Comparison of ENCODE assay signal across 8 mouse cellular contexts in the genomic region with DNA sequence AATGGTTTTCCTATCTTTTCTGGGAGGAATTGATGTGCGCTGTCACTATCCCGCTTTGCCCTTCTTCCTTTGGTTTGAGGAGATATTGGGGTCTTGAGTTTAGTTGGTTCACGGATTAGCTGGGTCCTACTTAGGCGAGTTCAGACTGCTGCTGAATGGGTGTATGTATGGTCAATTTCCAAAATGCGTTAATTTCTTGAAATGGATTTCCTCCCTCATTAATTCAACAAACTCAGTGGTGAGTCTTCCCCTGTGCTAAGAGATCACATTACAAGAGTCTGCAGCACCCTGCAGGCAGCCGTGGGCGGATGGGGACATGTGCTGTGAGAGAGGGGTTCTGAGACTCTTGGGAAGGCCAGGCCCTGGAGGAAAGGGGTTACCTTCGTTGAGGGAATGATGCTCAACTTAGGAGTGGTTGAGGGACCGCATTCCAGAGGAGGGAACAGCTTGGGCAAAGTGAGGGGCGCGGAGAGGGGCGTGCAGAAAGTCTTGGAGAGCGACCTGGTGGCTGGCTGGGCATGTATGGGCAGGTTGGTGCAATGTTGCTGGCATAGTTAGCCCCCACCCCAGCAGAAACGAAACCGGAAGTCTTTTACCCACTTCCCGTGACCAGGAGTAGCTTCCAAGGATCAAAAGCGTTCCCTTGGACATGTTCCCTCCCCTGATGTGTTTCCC. TPM values are rescaled to one million over a fixed set of nuclear protein-coding genes. Genes with fewer than 3 reads are reported as not detected.
A peak's percentile ranks its signal among the peaks of the same experiment; 100 is the strongest.
DNase-seq lines count a peak whose midpoint lies in the region; ATAC-seq and TF ChIP-seq lines count a peak whose summit lies in the region.

No protein-coding gene starts in this region.

- no peaks in the 10 kb centered on the region for H3K36me3 ChIP-seq in liver, embryonic 14.5 days (replicated peaks; ENCODE audit: control insufficient read depth, insufficient read depth, low read depth)

- ATAC-seq in liver, embryonic 14.5 days (ENCODE audit: insufficient read depth) = no peak
- no peak for ATAC-seq in CD4-positive, CD25-positive, alpha-beta regulatory T cell, adult 4 months

- no peaks in the 10 kb centered on the region for H3K4me1 ChIP-seq in liver, embryonic 14.5 days (replicated peaks; ENCODE audit: control insufficient read depth in 2 of 2, insufficient read depth in 2 of 2, low read length in 1 of 2)

- no peak for TF ChIP-seq CTCF in liver, embryonic 14.5 days (IDR thresholded peaks at IDR 0.05; ENCODE audit: low read depth)

- no peak for TF ChIP-seq EP300 in liver, embryonic 14.5 days (IDR thresholded peaks at IDR 0.05; ENCODE audit: low read depth)

- DNase-seq in embryo, embryonic 10 days (ENCODE audit: low spot score) = peak; percentile 44
- DNase-seq in embryo, embryonic 9.5 days (ENCODE audit: extremely low spot score) = no peak
- peak; percentile 56 for DNase-seq in thymus, postnatal 4 days
- no peak for DNase-seq in thymus, postnatal 10 days (ENCODE audit: low spot score in 2 of 2)
- DNase-seq in liver, embryonic 14.5 days (ENCODE audit: low read depth in 3 of 3, low spot score in 3 of 3) = no peak
- DNase-seq in cerebellum, postnatal 25 days = no peak
- no peak for DNase-seq in adrenal gland, adult 18-20 months (ENCODE audit: low spot score in 2 of 2)

- no peak overlapping the region for H3K27ac ChIP-seq in liver, embryonic 14.5 days

- H3K9me3 ChIP-seq in liver, embryonic 14.5 days (ENCODE audit: control insufficient read depth, low read length) = no peaks in the 10 kb centered on the region

- whole genome bisulfite sequencing in liver, embryonic 14.5 days (ENCODE audit: insufficient replicate concordance) = 12% methylated on average over 17 of the region's 17 CpGs

- H3K9ac ChIP-seq in liver, embryonic 14.5 days (replicated peaks) = no peak overlapping the region

- H3K27me3 ChIP-seq in liver, embryonic 14.5 days (ENCODE audit: control insufficient read depth, insufficient read depth, low read length) = peaks cover 47% of the 10 kb centered on the region

- peak overlapping the region; percentile 53 for H3K4me2 ChIP-seq in liver, embryonic 14.5 days (ENCODE audit: low read depth)

- H3K4me3 ChIP-seq in liver, embryonic 14.5 days (ENCODE audit: insufficient read depth in 1 of 2, low read depth in 2 of 2, low read length in 2 of 2) = peak overlapping the region in 1 of 2 experiments; percentile 47; a peak in 1 of 4 replicates

RNA-seq across cellular contexts. Expression of gene Ptpn14, which starts 1.2 kb away (rescaled TPM):
- 0.39 and 0.50 TPM in 2 replicates for polyA plus RNA-seq in liver, embryonic 14.5 days (2012; rRNA removed)
- polyA plus RNA-seq in liver, embryonic 14.5 days (2014; fragmentation: Nextera tagmentation; extraction: Ambion mirVana) = 0.22 and 0.30 TPM in 2 replicates
- total RNA-seq in adrenal gland, adult 18-20 months (2021) = 10 to 100 TPM; 13.5 to 19.8 TPM
- polyA plus RNA-seq in CD4-positive, CD25-positive, alpha-beta regulatory T cell, adult 4 months (2017; shearing (Covaris generic)) = under 1 TPM; 0.11 to 0.38 TPM

RNA-seq across cellular contexts. Expression of gene Cenpf, which starts 41.4 kb away (rescaled TPM):
- polyA plus RNA-seq in liver, embryonic 14.5 days (2012; rRNA removed) = 5.0 and 12.0 TPM in 2 replicates
- polyA plus RNA-seq in liver, embryonic 14.5 days (2014; fragmentation: Nextera tagmentation; extraction: Ambion mirVana) = 43.2 and 45.4 TPM in 2 replicates
- 1 to 10 TPM in 1 of 2 experiments, under 1 TPM in 1; 0.86 to 1.4 TPM for total RNA-seq in adrenal gland, adult 18-20 months (2021)
- polyA plus RNA-seq in CD4-positive, CD25-positive, alpha-beta regulatory T cell, adult 4 months (2017; shearing (Covaris generic)) = 1 to 10 TPM; 1.7 to 4.8 TPM

Comparison
In these comparisons a context has a peak if more than half of its experiments do, and no peak if none do; other contexts are left out.
1. DNase-seq: peak in embryo, embryonic 10 days (single experiment) and thymus, postnatal 4 days (single experiment); none in embryo, embryonic 9.5 days (single experiment), thymus, postnatal 10 days (0 of 2), liver, embryonic 14.5 days (0 of 3), cerebellum, postnatal 25 days (0 of 2) and adrenal gland, adult 18-20 months (0 of 2).